Mouse (Mus musculus): ENCODE measurements around the gene Ermp1.

- TF ChIP-seq MAX (IDR thresholded peaks at IDR 0.05; ENCODE audit: low read depth) = no peak
- no peak for TF ChIP-seq POLR2A (IDR thresholded peaks at IDR 0.05; ENCODE audit: insufficient read length, low read depth)
- TF ChIP-seq E2F4 (IDR thresholded peaks at IDR 0.05; ENCODE audit: insufficient read depth) = no peak
- no peak for TF ChIP-seq TCF12 (IDR thresholded peaks at IDR 0.05; ENCODE audit: insufficient read depth, poor library complexity, severe bottlenecking)
- no peak for TF ChIP-seq MYOG (IDR thresholded peaks at IDR 0.05; ENCODE audit: control insufficient read depth in 1 of 3, insufficient read depth in 1 of 3, insufficient read length in 2 of 3, low read depth in 2 of 3)
- no peak for TF ChIP-seq USF1 (IDR thresholded peaks at IDR 0.05; ENCODE audit: low read depth)
Measured at GRCm38 (mm10) chr19:29641510-29641909, 6.7 kb downstream of the Ermp1 start.

All from myocyte (in vitro differentiated cells).